Mouse (Mus musculus): ENCODE results near the gene Ocln. TPM values are rescaled to one million over a fixed set of nuclear protein-coding genes. Genes with fewer than 3 reads are reported as not detected.
A peak's percentile ranks its signal among the peaks of the same experiment; 100 is the strongest.

Gene Ocln
- polyA plus RNA-seq, 1 experiment from 2014 or later = 13.1 TPM

GRCm38 (mm10) chr13:100581701-100582100 lies 29.2 kb upstream of the Ocln start:
- 51% methylated on average over 3 of the region's 3 CpGs for WGBS

GRCm38 (mm10) chr13:100579951-100580350 lies 27.4 kb upstream of the Ocln start:
- no peak for ATAC-seq (ENCODE audit: low FRiP score)
- no peak overlapping the region for H3K4me3 ChIP-seq (replicated peaks; ENCODE audit: low read length)

More at GRCm38 (mm10) chr13:100581701-100582100, 29.2 kb upstream of the Ocln start:
- Histone ChIP-seq H3K27ac (no peak overlapping the region), H3K27me3 (ENCODE audit: control insufficient read depth, insufficient read depth, low read length) (no peaks in the 10 kb centered on the region), H3K4me2 (replicated peaks) (no peak overlapping the region), H3K9me3 (ENCODE audit: control insufficient read depth, low read length) (no peaks in the 10 kb centered on the region), H3K9ac (no peak overlapping the region), H3K36me3 (replicated peaks; ENCODE audit: control insufficient read depth, insufficient read depth) (no peaks in the 10 kb centered on the region), H3K4me1 (replicated peaks; ENCODE audit: control insufficient read depth, insufficient read depth, low read length) (no peaks in the 10 kb centered on the region), H3K4me3 (replicated peaks; ENCODE audit: low read length) (no peak overlapping the region)
- DNase-seq (ENCODE audit: low spot score) = no peak
- ATAC-seq (ENCODE audit: low FRiP score) = no peak

GRCm38 (mm10) chr13:100579220-100579619 lies 26.7 kb upstream of the Ocln start:
- WGBS = 53% methylated on average over 3 of the region's 3 CpGs

More at GRCm38 (mm10) chr13:100579951-100580350, 27.4 kb upstream of the Ocln start:
- Histone ChIP-seq H3K4me2 (replicated peaks) (no peak overlapping the region), H3K4me1 (replicated peaks; ENCODE audit: control insufficient read depth, insufficient read depth, low read length) (no peaks in the 10 kb centered on the region), H3K9me3 (ENCODE audit: control insufficient read depth, low read length) (no peaks in the 10 kb centered on the region), H3K9ac (no peak overlapping the region), H3K36me3 (replicated peaks; ENCODE audit: control insufficient read depth, insufficient read depth) (no peaks in the 10 kb centered on the region), H3K27ac (no peak overlapping the region), H3K27me3 (ENCODE audit: control insufficient read depth, insufficient read depth, low read length) (no peaks in the 10 kb centered on the region)
- no peak for DNase-seq (ENCODE audit: low spot score)

GRCm38 (mm10) chr13:100575950-100576349 lies 23.4 kb upstream of the Ocln start:
- no peak overlapping the region for H3K27ac ChIP-seq
- no peaks in the 10 kb centered on the region for H3K4me1 ChIP-seq (replicated peaks; ENCODE audit: control insufficient read depth, insufficient read depth, low read length)
- DNase-seq (ENCODE audit: low spot score) (no peak), ATAC-seq (ENCODE audit: low FRiP score) (no peak)
- H3K4me3 ChIP-seq (replicated peaks; ENCODE audit: low read length) = no peak overlapping the region
- H3K9me3 ChIP-seq (ENCODE audit: control insufficient read depth, low read length) = no peaks in the 10 kb centered on the region
- H3K9ac ChIP-seq = no peak overlapping the region
- no peak overlapping the region for H3K4me2 ChIP-seq (replicated peaks)
- 83% methylated on average over 2 of the region's 2 CpGs for WGBS
- no peaks in the 10 kb centered on the region for H3K36me3 ChIP-seq (replicated peaks; ENCODE audit: control insufficient read depth, insufficient read depth)
- H3K27me3 ChIP-seq (ENCODE audit: control insufficient read depth, insufficient read depth, low read length) = no peaks in the 10 kb centered on the region

More at GRCm38 (mm10) chr13:100579220-100579619, 26.7 kb upstream of the Ocln start:
- no peak for DNase-seq (ENCODE audit: low spot score)
- no peaks in the 10 kb centered on the region for H3K27me3 ChIP-seq (ENCODE audit: control insufficient read depth, insufficient read depth, low read length)
- H3K27ac ChIP-seq = no peak overlapping the region
- H3K4me1 ChIP-seq (replicated peaks; ENCODE audit: control insufficient read depth, insufficient read depth, low read length) = no peaks in the 10 kb centered on the region
- no peak overlapping the region for H3K4me3 ChIP-seq (replicated peaks; ENCODE audit: low read length)
- H3K4me2 ChIP-seq (replicated peaks) = no peak overlapping the region
- no peaks in the 10 kb centered on the region for H3K36me3 ChIP-seq (replicated peaks; ENCODE audit: control insufficient read depth, insufficient read depth)
- no peak for ATAC-seq (ENCODE audit: low FRiP score)
- H3K9ac ChIP-seq = no peak overlapping the region
- H3K9me3 ChIP-seq (ENCODE audit: control insufficient read depth, low read length) = no peaks in the 10 kb centered on the region

GRCm38 (mm10) chr13:100570713-100571112 lies 18.2 kb upstream of the Ocln start:
- H3K27me3 ChIP-seq (ENCODE audit: control insufficient read depth, insufficient read depth, low read length) = no peaks in the 10 kb centered on the region
- no peaks in the 10 kb centered on the region for H3K4me1 ChIP-seq (replicated peaks; ENCODE audit: control insufficient read depth, insufficient read depth, low read length)
- H3K9ac ChIP-seq = no peak overlapping the region
- ATAC-seq (ENCODE audit: low FRiP score) = no peak
- WGBS = 76% methylated on average over 2 of the region's 2 CpGs
- no peak overlapping the region for H3K27ac ChIP-seq
- H3K36me3 ChIP-seq (replicated peaks; ENCODE audit: control insufficient read depth, insufficient read depth) = no peaks in the 10 kb centered on the region
- H3K9me3 ChIP-seq (ENCODE audit: control insufficient read depth, low read length) = no peaks in the 10 kb centered on the region
- H3K4me2 ChIP-seq (replicated peaks) = no peak overlapping the region
- H3K4me3 ChIP-seq (replicated peaks; ENCODE audit: low read length) = no peak overlapping the region
- no peak for DNase-seq (ENCODE audit: low spot score)

- no peak overlapping the region for H3K4me3 ChIP-seq (replicated peaks; ENCODE audit: low read length)
- DNase-seq (ENCODE audit: low spot score) (no peak), ATAC-seq (ENCODE audit: low FRiP score) (no peak)
- H3K27me3 ChIP-seq (ENCODE audit: control insufficient read depth, insufficient read depth, low read length) = no peaks in the 10 kb centered on the region
- no peaks in the 10 kb centered on the region for H3K9me3 ChIP-seq (ENCODE audit: control insufficient read depth, low read length)
- H3K36me3 ChIP-seq (replicated peaks; ENCODE audit: control insufficient read depth, insufficient read depth) = no peaks in the 10 kb centered on the region
- WGBS = 97% methylated on average over 1 of the region's 1 CpGs
- no peak overlapping the region for H3K27ac ChIP-seq
- no peak overlapping the region for H3K4me2 ChIP-seq (replicated peaks)
- H3K4me1 ChIP-seq (replicated peaks; ENCODE audit: control insufficient read depth, insufficient read depth, low read length) = no peaks in the 10 kb centered on the region
- no peak overlapping the region for H3K9ac ChIP-seq
Measured at GRCm38 (mm10) chr13:100568359-100568758, 15.8 kb upstream of the Ocln start.

- H3K27ac ChIP-seq = no peak overlapping the region
- no peak for DNase-seq (ENCODE audit: low spot score)
- 83% methylated on average over 9 of the region's 9 CpGs for WGBS
- H3K9ac ChIP-seq = no peak overlapping the region
- no peak overlapping the region for H3K4me2 ChIP-seq (replicated peaks)
- H3K36me3 ChIP-seq (replicated peaks; ENCODE audit: control insufficient read depth, insufficient read depth) = no peaks in the 10 kb centered on the region
- peaks cover 9% of the 10 kb centered on the region for H3K27me3 ChIP-seq (ENCODE audit: control insufficient read depth, insufficient read depth, low read length)
- no peaks in the 10 kb centered on the region for H3K9me3 ChIP-seq (ENCODE audit: control insufficient read depth, low read length)
- ATAC-seq (ENCODE audit: low FRiP score) = no peak
- no peak overlapping the region for H3K4me3 ChIP-seq (replicated peaks; ENCODE audit: low read length)
- H3K4me1 ChIP-seq (replicated peaks; ENCODE audit: control insufficient read depth, insufficient read depth, low read length) = no peaks in the 10 kb centered on the region
Measured at GRCm38 (mm10) chr13:100559449-100559848, 6.9 kb upstream of the Ocln start.

GRCm38 (mm10) chr13:100557011-100557410 lies 4.5 kb upstream of the Ocln start:
- 72% methylated on average over 4 of the region's 4 CpGs for WGBS
- peaks cover 6% of the 10 kb centered on the region for H3K4me1 ChIP-seq (replicated peaks; ENCODE audit: control insufficient read depth, insufficient read depth, low read length)
- ATAC-seq (ENCODE audit: low FRiP score) = no peak

GRCm38 (mm10) chr13:100553042-100553437 lies 522 bp upstream of the Ocln start:
- no peak for ATAC-seq (ENCODE audit: low FRiP score)
- DNase-seq (ENCODE audit: low spot score) = peak; percentile 25
- Histone ChIP-seq H3K4me1 (replicated peaks; ENCODE audit: control insufficient read depth, insufficient read depth, low read length) (peaks cover 13% of the 10 kb centered on the region), H3K27ac (no peak overlapping the region), H3K9me3 (ENCODE audit: control insufficient read depth, low read length) (no peaks in the 10 kb centered on the region), H3K4me3 (replicated peaks; ENCODE audit: low read length) (peak overlapping the region; percentile 57), H3K4me2 (replicated peaks) (peak overlapping the region; percentile 100), H3K36me3 (replicated peaks; ENCODE audit: control insufficient read depth, insufficient read depth) (no peaks in the 10 kb centered on the region), H3K9ac (peak overlapping the region; percentile 55), H3K27me3 (ENCODE audit: control insufficient read depth, insufficient read depth, low read length) (peaks cover 60% of the 10 kb centered on the region)
- WGBS = 4% methylated on average over 12 of the region's 12 CpGs

More at GRCm38 (mm10) chr13:100557011-100557410, 4.5 kb upstream of the Ocln start:
- H3K9ac ChIP-seq = no peak overlapping the region
- H3K4me3 ChIP-seq (replicated peaks; ENCODE audit: low read length) = no peak overlapping the region
- H3K9me3 ChIP-seq (ENCODE audit: control insufficient read depth, low read length) = no peaks in the 10 kb centered on the region
- no peak overlapping the region for H3K27ac ChIP-seq
- no peaks in the 10 kb centered on the region for H3K36me3 ChIP-seq (replicated peaks; ENCODE audit: control insufficient read depth, insufficient read depth)
- no peak overlapping the region for H3K4me2 ChIP-seq (replicated peaks)
- no peak for DNase-seq (ENCODE audit: low spot score)
- peaks cover 34% of the 10 kb centered on the region for H3K27me3 ChIP-seq (ENCODE audit: control insufficient read depth, insufficient read depth, low read length)

GRCm38 (mm10) chr13:100552009-100552368 lies 529 bp downstream of the Ocln start:
- peaks cover 60% of the 10 kb centered on the region for H3K27me3 ChIP-seq (ENCODE audit: control insufficient read depth, insufficient read depth, low read length)

More at GRCm38 (mm10) chr13:100552009-100552368, 529 bp downstream of the Ocln start:
- H3K4me3 ChIP-seq (replicated peaks; ENCODE audit: low read length) = peak overlapping the region; percentile 57
- H3K9ac ChIP-seq = peak overlapping the region; percentile 55
- H3K9me3 ChIP-seq (ENCODE audit: control insufficient read depth, low read length) = no peaks in the 10 kb centered on the region
- 0% methylated on average over 35 of the region's 35 CpGs for WGBS
- H3K36me3 ChIP-seq (replicated peaks; ENCODE audit: control insufficient read depth, insufficient read depth) = no peaks in the 10 kb centered on the region
- peaks cover 13% of the 10 kb centered on the region for H3K4me1 ChIP-seq (replicated peaks; ENCODE audit: control insufficient read depth, insufficient read depth, low read length)
- no peak overlapping the region for H3K27ac ChIP-seq
- peak; percentile 30 for DNase-seq (ENCODE audit: low spot score)
- peak; percentile 63; the same call in 1 of the 2 replicates for ATAC-seq (ENCODE audit: low FRiP score)
- peak overlapping the region; percentile 100 for H3K4me2 ChIP-seq (replicated peaks)
